Mouse (Mus musculus): ENCODE data around the gene Ccdc141. TPM values are rescaled to one million over a fixed set of nuclear protein-coding genes. Genes with fewer than 3 reads are reported as not detected.
"Not testable (repeated sequence)": the region's sequence is repeated elsewhere in the genome, so short reads cannot be mapped to it uniquely, and the experiment has no call there.

Gene Ccdc141
- polyA plus RNA-seq, 1 experiment from 2014 or later, result 7.7 TPM

- H3K4me3 ChIP-seq, result no peak overlapping the region
Measured at GRCm38 (mm10) chr2:77037211-77037610, 133.2 kb downstream of the Ccdc141 start.

GRCm38 (mm10) chr2:77034112-77034511 lies 136.3 kb downstream of the Ccdc141 start:
- no peak for ATAC-seq (ENCODE audit: low FRiP score, low read depth)
- no peak overlapping the region for H3K9ac ChIP-seq
- no peak overlapping the region for H3K4me3 ChIP-seq
- H3K9me3 ChIP-seq, result no peaks in the 10 kb centered on the region
- WGBS, result 90% methylated on average over 4 of the region's 4 CpGs
- H3K4me2 ChIP-seq, result no peak overlapping the region
- no peaks in the 10 kb centered on the region for H3K4me1 ChIP-seq (replicated peaks)
- H3K36me3 ChIP-seq, result no peaks in the 10 kb centered on the region
- H3K27ac ChIP-seq (replicated peaks), result no peak overlapping the region
- H3K27me3 ChIP-seq, result no peaks in the 10 kb centered on the region

More at GRCm38 (mm10) chr2:77037211-77037610, 133.2 kb downstream of the Ccdc141 start:
- Histone ChIP-seq H3K4me1 (replicated peaks) (no peaks in the 10 kb centered on the region), H3K9me3 (no peaks in the 10 kb centered on the region), H3K27ac (replicated peaks) (no peak overlapping the region), H3K4me2 (no peak overlapping the region), H3K9ac (no peak overlapping the region), H3K36me3 (no peaks in the 10 kb centered on the region), H3K27me3 (no peaks in the 10 kb centered on the region)
- WGBS, result 90% methylated on average over 10 of the region's 10 CpGs
- ATAC-seq (ENCODE audit: low FRiP score, low read depth), result no peak

GRCm38 (mm10) chr2:77033322-77034060 lies 136.9 kb downstream of the Ccdc141 start:
- Histone ChIP-seq H3K4me2 (no peak overlapping the region), H3K27me3 (no peaks in the 10 kb centered on the region), H3K4me3 (no peak overlapping the region), H3K4me1 (replicated peaks) (no peaks in the 10 kb centered on the region), H3K27ac (replicated peaks) (no peak overlapping the region), H3K9ac (no peak overlapping the region), H3K36me3 (no peaks in the 10 kb centered on the region), H3K9me3 (no peaks in the 10 kb centered on the region)
- WGBS, result 91% methylated on average over 13 of the region's 13 CpGs
- no peak for ATAC-seq (ENCODE audit: low FRiP score, low read depth)

DNA sequence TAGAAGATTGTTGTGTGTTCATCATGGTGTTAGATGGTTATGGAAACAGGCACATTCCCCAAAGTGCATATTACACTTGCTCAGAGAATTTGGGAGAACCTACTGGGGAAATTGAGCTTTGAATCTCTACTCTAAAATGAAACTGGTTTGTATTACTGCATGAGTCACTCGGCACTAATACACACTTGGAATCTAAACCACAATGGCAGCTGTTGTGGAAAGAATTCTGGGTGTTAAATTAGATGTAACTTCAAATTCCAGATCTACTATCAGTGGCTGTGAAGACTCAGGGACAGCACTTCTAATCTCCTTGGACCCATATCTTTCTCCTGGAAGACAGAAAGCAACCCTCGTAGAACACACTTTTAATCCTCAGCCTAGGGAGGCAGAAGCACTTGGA lies 149.8 kb downstream of the Ccdc141 start:
- H3K4me1 ChIP-seq (replicated peaks), result no peaks in the 10 kb centered on the region
- H3K9me3 ChIP-seq, result no peaks in the 10 kb centered on the region
- H3K27me3 ChIP-seq, result no peaks in the 10 kb centered on the region
- 85% methylated on average over 2 of the region's 2 CpGs for WGBS
- H3K4me3 ChIP-seq, result no peak overlapping the region
- H3K36me3 ChIP-seq, result no peaks in the 10 kb centered on the region
- no peak for ATAC-seq (ENCODE audit: low FRiP score, low read depth)
- no peak overlapping the region for H3K9ac ChIP-seq
- no peak overlapping the region for H3K4me2 ChIP-seq
- no peak overlapping the region for H3K27ac ChIP-seq (replicated peaks)

DNA sequence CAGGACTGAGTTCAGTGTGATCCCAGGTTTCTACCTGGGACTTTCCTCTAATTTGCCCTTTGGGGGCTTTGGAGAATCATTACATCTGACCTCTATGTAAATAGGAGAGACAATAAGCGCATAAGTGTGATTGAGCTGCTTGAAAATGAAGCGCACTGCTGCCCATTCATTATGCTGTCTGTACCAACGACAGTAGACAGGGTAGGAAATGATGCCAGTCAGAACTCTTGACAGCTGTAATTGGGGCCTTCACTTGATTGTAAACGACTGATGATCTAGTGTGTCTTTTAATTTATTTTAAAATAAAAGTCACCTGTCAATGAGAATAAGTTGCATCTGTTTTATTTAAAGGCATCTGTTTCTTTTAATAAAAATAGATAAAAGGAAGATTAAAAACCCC lies 152.7 kb downstream of the Ccdc141 start:
- Histone ChIP-seq H3K4me1 (replicated peaks) (no peaks in the 10 kb centered on the region), H3K9ac (no peak overlapping the region), H3K9me3 (no peaks in the 10 kb centered on the region), H3K27me3 (no peaks in the 10 kb centered on the region), H3K27ac (replicated peaks) (no peak overlapping the region), H3K4me2 (no peak overlapping the region), H3K4me3 (no peak overlapping the region), H3K36me3 (no peaks in the 10 kb centered on the region)
- ATAC-seq (ENCODE audit: low FRiP score, low read depth), result no peak
- WGBS, result 63% methylated on average over 4 of the region's 4 CpGs

- H3K4me3 ChIP-seq, result not testable (repeated sequence)
Measured at GRCm38 (mm10) chr2:77013449-77013848, 157.0 kb downstream of the Ccdc141 start.

DNA sequence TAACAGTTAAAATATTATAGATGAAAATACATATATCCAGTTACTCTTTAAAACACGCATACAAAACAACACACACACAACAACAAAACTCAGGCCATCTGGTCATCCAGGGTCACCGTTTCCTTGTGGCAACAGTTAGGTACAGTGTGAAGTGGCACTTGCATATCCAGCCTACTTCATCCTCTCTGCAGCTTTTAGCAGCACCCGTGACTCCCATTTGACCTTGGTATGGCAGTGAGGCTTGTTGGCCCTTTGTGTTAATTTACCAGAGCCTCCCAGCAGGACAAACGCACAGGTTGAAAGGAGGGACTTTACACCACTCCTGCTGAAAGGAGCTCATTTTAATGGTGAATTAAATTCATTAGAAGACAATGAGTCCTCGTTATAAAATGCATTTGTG lies 158.5 kb downstream of the Ccdc141 start:
- H3K36me3 ChIP-seq, result no peaks in the 10 kb centered on the region
- H3K4me2 ChIP-seq, result no peak overlapping the region
- H3K4me3 ChIP-seq, result no peak overlapping the region
- no peak for ATAC-seq (ENCODE audit: low FRiP score, low read depth)
- H3K27me3 ChIP-seq, result no peaks in the 10 kb centered on the region
- WGBS, result 61% methylated on average over 5 of the region's 5 CpGs
- no peaks in the 10 kb centered on the region for H3K4me1 ChIP-seq (replicated peaks)
- no peak overlapping the region for H3K27ac ChIP-seq (replicated peaks)
- no peak overlapping the region for H3K9ac ChIP-seq
- no peaks in the 10 kb centered on the region for H3K9me3 ChIP-seq

More at GRCm38 (mm10) chr2:77013449-77013848, 157.0 kb downstream of the Ccdc141 start:
- not testable (repeated sequence) for H3K27me3 ChIP-seq; H3K9me3 ChIP-seq; H3K36me3 ChIP-seq; H3K4me1 ChIP-seq (replicated peaks); H3K4me2 ChIP-seq; ATAC-seq (ENCODE audit: low FRiP score, low read depth); H3K27ac ChIP-seq (replicated peaks); H3K9ac ChIP-seq
- 93% methylated on average over 6 of the region's 6 CpGs for WGBS

DNA sequence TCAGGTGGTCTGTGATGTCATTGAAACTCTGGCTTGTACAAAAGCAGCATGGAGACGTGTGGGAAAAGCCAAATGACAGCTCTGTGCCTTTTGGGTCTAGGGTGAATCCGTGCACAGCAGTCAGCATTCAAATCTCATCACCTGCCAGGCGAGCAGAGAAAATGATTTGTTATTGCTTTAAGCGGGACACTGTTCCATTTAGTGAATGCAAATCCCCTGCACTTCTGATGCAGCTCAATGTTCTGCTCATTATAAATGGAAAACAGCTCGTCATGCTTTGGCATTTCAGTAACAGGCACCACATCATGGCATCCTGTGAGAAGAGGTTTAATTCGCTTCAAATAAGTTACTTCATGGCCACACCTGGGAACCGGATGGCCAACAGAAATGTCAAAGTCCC lies 163.4 kb downstream of the Ccdc141 start:
- Histone ChIP-seq H3K9me3 (no peaks in the 10 kb centered on the region), H3K27me3 (no peaks in the 10 kb centered on the region), H3K4me2 (no peak overlapping the region), H3K4me1 (replicated peaks) (no peaks in the 10 kb centered on the region), H3K36me3 (no peaks in the 10 kb centered on the region), H3K27ac (replicated peaks) (no peak overlapping the region), H3K9ac (no peak overlapping the region), H3K4me3 (no peak overlapping the region)
- no peak for ATAC-seq (ENCODE audit: low FRiP score, low read depth)
- 58% methylated on average over 7 of the region's 7 CpGs for WGBS

DNA sequence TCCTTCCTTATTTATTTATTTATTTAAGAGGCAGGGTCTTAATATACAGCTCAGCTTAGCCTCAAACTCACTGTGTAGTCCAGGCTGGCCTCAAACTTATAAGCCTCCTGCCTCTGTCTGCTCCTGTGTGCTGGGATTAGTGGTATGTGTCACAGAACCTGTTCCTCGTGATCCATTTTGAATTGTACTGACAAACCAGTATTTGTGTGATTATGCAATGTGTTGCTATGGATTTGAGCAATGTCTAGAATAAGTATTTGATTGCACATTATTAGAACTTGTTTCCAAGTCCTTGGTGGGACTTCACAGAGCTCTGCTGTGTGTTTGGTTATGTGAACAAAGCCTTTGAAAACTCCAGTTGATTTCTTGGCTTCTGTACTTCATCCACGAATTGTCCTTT lies 167.3 kb downstream of the Ccdc141 start:
- Histone ChIP-seq H3K27ac (replicated peaks) (no peak overlapping the region), H3K27me3 (no peaks in the 10 kb centered on the region)
- WGBS, result 58% methylated on average over 2 of the region's 2 CpGs

DNA sequence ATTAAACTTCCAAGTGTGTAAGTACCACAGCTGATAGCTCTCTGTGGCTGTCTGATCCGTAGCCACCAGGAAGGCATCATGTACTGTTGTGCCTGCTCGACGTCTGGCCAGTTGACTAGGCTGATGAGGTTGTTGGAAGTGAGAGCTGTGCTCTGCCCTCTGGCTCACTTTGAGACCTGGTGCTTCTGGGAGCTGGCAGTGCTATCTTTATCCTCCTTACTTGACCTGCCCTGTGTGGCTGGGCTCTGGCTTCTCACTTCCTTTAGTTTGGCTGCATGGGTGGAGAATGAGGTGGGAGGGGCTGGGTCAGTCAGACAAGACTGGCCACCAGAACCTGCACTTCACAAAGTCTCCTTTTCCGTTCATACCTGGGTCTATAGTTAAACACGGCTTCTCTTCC lies 172.1 kb downstream of the Ccdc141 start:
- no peaks in the 10 kb centered on the region for H3K9me3 ChIP-seq
- no peaks in the 10 kb centered on the region for H3K4me1 ChIP-seq (replicated peaks)
- no peak overlapping the region for H3K4me2 ChIP-seq
- ATAC-seq (ENCODE audit: low FRiP score, low read depth), result no peak
- 79% methylated on average over 5 of the region's 5 CpGs for WGBS
- no peak overlapping the region for H3K27ac ChIP-seq (replicated peaks)
- no peak overlapping the region for H3K9ac ChIP-seq
- no peaks in the 10 kb centered on the region for H3K36me3 ChIP-seq
- H3K4me3 ChIP-seq, result no peak overlapping the region
- no peaks in the 10 kb centered on the region for H3K27me3 ChIP-seq

More for the DNA sequence above, 167.3 kb downstream of the Ccdc141 start:
- no peaks in the 10 kb centered on the region for H3K36me3 ChIP-seq
- no peaks in the 10 kb centered on the region for H3K9me3 ChIP-seq
- H3K9ac ChIP-seq, result no peak overlapping the region
- ATAC-seq (ENCODE audit: low FRiP score, low read depth), result no peak
- H3K4me2 ChIP-seq, result no peak overlapping the region
- H3K4me1 ChIP-seq (replicated peaks), result no peaks in the 10 kb centered on the region
- H3K4me3 ChIP-seq, result no peak overlapping the region

DNA sequence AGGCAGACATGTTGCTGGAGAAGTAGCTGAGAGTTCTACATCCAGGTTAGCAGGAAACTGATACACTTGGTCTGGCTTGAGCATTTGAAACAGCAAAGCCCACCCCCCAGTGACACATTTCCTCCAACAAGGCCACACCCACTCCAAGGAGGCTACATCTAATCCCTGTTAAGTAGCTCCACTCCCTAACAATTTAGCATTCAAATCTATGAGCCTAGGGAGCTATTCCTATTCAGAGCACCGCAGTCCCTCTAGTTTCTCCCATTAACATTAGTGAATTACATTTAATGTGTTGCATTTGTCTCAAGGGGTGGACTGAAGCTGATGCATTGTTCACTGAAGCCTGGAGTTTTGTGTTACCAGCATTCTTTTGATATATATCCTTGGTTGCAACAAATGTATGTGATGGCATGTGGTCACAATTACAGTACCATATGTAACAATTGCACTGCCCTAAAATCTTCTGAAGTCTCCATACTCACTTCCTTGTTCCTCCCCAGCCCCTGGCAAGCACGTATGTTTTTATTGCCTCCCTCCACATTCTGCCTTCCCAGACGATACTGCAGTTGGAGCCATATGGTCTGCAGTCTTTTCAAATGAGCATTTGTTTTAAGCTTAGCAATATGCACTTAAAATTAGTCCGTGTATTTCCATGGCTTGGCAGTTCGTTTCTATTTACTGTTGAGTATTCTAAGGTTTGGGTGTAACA lies 177.8 kb downstream of the Ccdc141 start:
- no peaks in the 10 kb centered on the region for H3K9me3 ChIP-seq
- no peak overlapping the region for H3K9ac ChIP-seq
- no peak overlapping the region for H3K4me3 ChIP-seq
- no peaks in the 10 kb centered on the region for H3K27me3 ChIP-seq
- no peak overlapping the region for H3K27ac ChIP-seq (replicated peaks)
- no peak for ATAC-seq (ENCODE audit: low FRiP score, low read depth)
- H3K4me1 ChIP-seq (replicated peaks), result no peaks in the 10 kb centered on the region
- no peaks in the 10 kb centered on the region for H3K36me3 ChIP-seq
- no peak overlapping the region for H3K4me2 ChIP-seq
- WGBS, result 76% methylated on average over 5 of the region's 5 CpGs

DNA sequence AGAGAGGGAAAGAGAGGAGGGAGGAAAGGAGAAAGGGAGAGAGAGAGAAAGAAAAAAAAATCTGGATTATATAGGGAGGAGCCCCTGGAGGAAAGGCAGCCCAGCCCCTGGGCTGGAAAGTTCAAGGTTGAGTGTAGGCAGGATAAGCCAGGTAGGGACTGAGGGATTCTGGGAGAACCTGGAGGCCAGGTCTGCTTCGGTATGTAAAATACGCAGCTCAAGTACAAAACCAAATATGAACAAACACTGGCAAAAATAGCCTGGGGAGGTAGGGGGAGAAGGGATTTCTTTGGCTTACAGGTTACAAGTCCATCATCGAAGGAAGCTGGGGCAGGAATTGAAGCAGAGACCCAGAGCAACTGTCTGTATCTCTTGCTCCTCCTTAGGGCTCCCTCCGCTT lies 183.1 kb downstream of the Ccdc141 start:
- 95% methylated on average over 4 of the region's 4 CpGs for WGBS
- Histone ChIP-seq H3K27me3 (no peaks in the 10 kb centered on the region), H3K4me1 (replicated peaks) (no peaks in the 10 kb centered on the region), H3K9ac (no peak overlapping the region), H3K36me3 (no peaks in the 10 kb centered on the region), H3K27ac (replicated peaks) (no peak overlapping the region), H3K4me2 (no peak overlapping the region), H3K4me3 (no peak overlapping the region), H3K9me3 (no peaks in the 10 kb centered on the region)
- ATAC-seq (ENCODE audit: low FRiP score, low read depth), result no peak
